Mouse (Mus musculus): ENCODE data around the gene Stx1a.

GRCm38 (mm10) chr5:134989166-134989565, 34.1 kb upstream of the Stx1a start:
- TF ChIP-seq POLR2A (IDR thresholded peaks at IDR 0.05; ENCODE audit: extremely low read depth, insufficient read depth, low read length) (no peak), CTCF (IDR thresholded peaks at IDR 0.05; ENCODE audit: low read depth, low read length) (no peak)
